Mouse (Mus musculus): Measurements from ENCODE around the gene Eif4enif1.
"Not testable (repeated sequence)": the region's sequence is repeated elsewhere in the genome, so short reads cannot be mapped to it uniquely, and the experiment has no call there.

DNA sequence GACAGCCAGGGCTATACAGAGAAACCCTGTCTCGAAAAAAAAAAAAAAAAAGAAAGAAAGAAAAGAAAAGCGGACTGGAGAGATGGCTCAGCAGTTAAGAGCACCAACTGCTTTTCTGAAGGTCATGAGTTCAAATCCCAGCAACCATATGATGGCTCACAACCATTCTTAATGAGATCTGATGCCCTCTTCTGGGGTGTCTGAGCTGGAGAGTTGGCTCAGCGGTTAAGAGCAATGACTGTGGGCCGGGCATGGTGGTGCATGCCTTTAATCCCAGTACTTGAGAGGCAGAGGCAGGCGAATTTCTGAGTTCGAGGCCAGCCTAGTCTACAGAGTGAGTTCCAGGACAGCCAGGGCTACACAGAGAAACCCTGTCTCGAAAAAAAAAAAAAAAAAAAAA lies 1.6 kb upstream of the Eif4enif1 start:
- not testable (repeated sequence) for TF ChIP-seq CTCF, POLR2A (IDR thresholded peaks at IDR 0.05; ENCODE audit: insufficient read depth, low read depth, low read length)
